Mouse (Mus musculus) spleen, postnatal 4 days (tissue): Measurements from ENCODE around the gene Snx1.

ENCODE experiments used
- DNase-seq, 2 experiments: peaks; one replicate each; pipeline ENCODE4 v3.0.0; 2022; ENCODE audit warnings: low spot score in 2 of 2

The Snx1 gene

GRCm38 (mm10) chr9:66127193-66127546, 783 bp upstream of the Snx1 start:
- no peak for DNase-seq

GRCm38 (mm10) chr9:66125543-66126455, 588 bp downstream of the Snx1 start:
- DNase-seq, result peak; percentile 21 to 68

- DNase-seq, result peak; percentile 98 to 99
Observed at GRCm38 (mm10) chr9:66124681-66125542, 1.5 kb downstream of the Snx1 start.

- DNase-seq, result peak; percentile 44 to 75
Observed at GRCm38 (mm10) chr9:66124111-66124531, 2.3 kb downstream of the Snx1 start.

GRCm38 (mm10) chr9:66123648-66124047, 2.7 kb downstream of the Snx1 start:
- no peak for DNase-seq

GRCm38 (mm10) chr9:66121421-66121820, 5.0 kb downstream of the Snx1 start:
- DNase-seq, result no peak

GRCm38 (mm10) chr9:66120945-66121344, 5.4 kb downstream of the Snx1 start:
- DNase-seq, result no peak

GRCm38 (mm10) chr9:66120106-66120505, 6.3 kb downstream of the Snx1 start:
- no peak for DNase-seq

- no peak for DNase-seq
Observed at GRCm38 (mm10) chr9:66119498-66119897, 6.9 kb downstream of the Snx1 start.

GRCm38 (mm10) chr9:66116890-66117289, 9.5 kb downstream of the Snx1 start:
- DNase-seq, result no peak

GRCm38 (mm10) chr9:66114341-66114740, 12.0 kb downstream of the Snx1 start:
- DNase-seq, result no peak

- no peak for DNase-seq
Observed at GRCm38 (mm10) chr9:66110611-66111379, 15.6 kb downstream of the Snx1 start.

- DNase-seq, result no peak
Observed at GRCm38 (mm10) chr9:66110126-66110525, 16.3 kb downstream of the Snx1 start.

- no peak for DNase-seq
Observed at GRCm38 (mm10) chr9:66109574-66109973, 16.8 kb downstream of the Snx1 start.

- DNase-seq, result no peak
Observed at GRCm38 (mm10) chr9:66105168-66105567, 21.2 kb downstream of the Snx1 start.

GRCm38 (mm10) chr9:66104601-66105000, 21.8 kb downstream of the Snx1 start:
- no peak for DNase-seq

GRCm38 (mm10) chr9:66102668-66103067, 23.7 kb downstream of the Snx1 start:
- no peak for DNase-seq

GRCm38 (mm10) chr9:66101577-66101976, 24.8 kb downstream of the Snx1 start:
- DNase-seq, result no peak

GRCm38 (mm10) chr9:66092664-66093063, 33.7 kb downstream of the Snx1 start:
- DNase-seq, result no peak

- no peak for DNase-seq
Observed at GRCm38 (mm10) chr9:66091327-66092231, 34.8 kb downstream of the Snx1 start.
